Mouse (Mus musculus): Measurements from ENCODE around the gene Papolb. TPM values are rescaled to one million over a fixed set of nuclear protein-coding genes. Genes with fewer than 3 reads are reported as not detected.

Papolb gene
- polyA plus RNA-seq, 3 experiments from 2014 or later, result not detected

Other genes starting within 250 kb of the Papolb start
- 10 to 100 TPM in 1 of 3 experiments, 1 to 10 TPM in 2; 6.3 to 10.1 (median 8.5) TPM for gene Foxk1, start 128.6 kb downstream of the Papolb start, polyA plus RNA-seq (2017; shearing (Covaris generic))
- 10 to 100 TPM; 16.8 to 19.4 (median 19.1) TPM for gene Ap5z1, start 66.1 kb downstream of the Papolb start, polyA plus RNA-seq (2017; shearing (Covaris generic))
- gene Radil, start 21.0 kb upstream of the Papolb start, polyA plus RNA-seq (2017; shearing (Covaris generic)), result not detected
- not detected for gene Mmd2, start 78.7 kb upstream of the Papolb start, polyA plus RNA-seq (2017; shearing (Covaris generic))
- 10 to 100 TPM; 12.6 to 20.5 (median 15.4) TPM for gene Wipi2, start 97.6 kb upstream of the Papolb start, polyA plus RNA-seq (2017; shearing (Covaris generic))
- gene Slc29a4, start 162.4 kb upstream of the Papolb start, polyA plus RNA-seq (2017; shearing (Covaris generic)), result 1 to 10 TPM in 1 of 3 experiments, under 1 TPM in 1, not detected in 1; 0.20 to 1.9 TPM

Measured in inflammation-experienced regulatory T-cells, adult 6 months (primary cell).